In genomic region chr7:45191803-45192363, GRCm38 (mm10) we compare ENCODE assay signal across 11 mouse cellular contexts. TPM values are rescaled to one million over a fixed set of nuclear protein-coding genes. Genes with fewer than 3 reads are reported as not detected.
DNase-seq lines count a peak whose midpoint lies in the region; ATAC-seq lines count a peak whose summit lies in the region.
"Had no signal": no experiment of that assay in that cellular context is flagged by ENCODE, and none has a peak within 500 bp of the region (broad histone marks: within the 10 kb centered on the region; RNA-seq: fewer than 3 reads in every experiment).

No protein-coding gene starts in this region.

- H3K4me3 ChIP-seq in forebrain, embryonic 10.5 days: no peak overlapping the region
- H3K4me3 ChIP-seq in forebrain, embryonic 11.5 days (ENCODE audit: low read depth, low read length): no peak overlapping the region
- H3K4me3 ChIP-seq in hindbrain, embryonic 13.5 days: no peak overlapping the region
- H3K4me3 ChIP-seq: hindbrain, embryonic 15.5 days; lung, embryonic 15.5 days had no signal

- H3K36me3 ChIP-seq in forebrain, embryonic 10.5 days (replicated peaks): no peaks in the 10 kb centered on the region
- H3K36me3 ChIP-seq in forebrain, embryonic 11.5 days (ENCODE audit: control insufficient read depth, insufficient read depth, low read length): no peaks in the 10 kb centered on the region
- no peaks in the 10 kb centered on the region for H3K36me3 ChIP-seq in hindbrain, embryonic 13.5 days
- H3K36me3 ChIP-seq: hindbrain, embryonic 15.5 days; lung, embryonic 15.5 days had no signal

- 30% methylated on average over 8 of the region's 8 CpGs for WGBS in forebrain, embryonic 10.5 days
- 26% methylated on average over 8 of the region's 8 CpGs for WGBS in forebrain, embryonic 11.5 days
- 27% methylated on average over 8 of the region's 8 CpGs for WGBS in hindbrain, embryonic 13.5 days

- no peak overlapping the region for H3K9ac ChIP-seq in forebrain, embryonic 11.5 days (ENCODE audit: low read length)
- 0 out of 2 replicates have a peak overlapping the region, but pooled peaks have one; percentile 49 for H3K9ac ChIP-seq in hindbrain, embryonic 13.5 days
- H3K9ac ChIP-seq: hindbrain, embryonic 15.5 days; lung, embryonic 15.5 days had no signal

- peaks cover 77% of the 10 kb centered on the region for H3K27me3 ChIP-seq in forebrain, embryonic 10.5 days (ENCODE audit: poor library complexity, severe bottlenecking)
- no peaks in the 10 kb centered on the region; the same call in 1 of the 2 replicates for H3K27me3 ChIP-seq in forebrain, embryonic 11.5 days (ENCODE audit: control insufficient read depth, insufficient read depth, low read length)
- peaks cover 54% of the 10 kb centered on the region for H3K27me3 ChIP-seq in hindbrain, embryonic 13.5 days

- H3K27ac ChIP-seq in forebrain, embryonic 10.5 days: peak overlapping the region; percentile 40
- no peak overlapping the region for H3K27ac ChIP-seq in forebrain, embryonic 11.5 days (ENCODE audit: low read depth, low read length)
- H3K27ac ChIP-seq in hindbrain, embryonic 13.5 days: peak overlapping the region; percentile 44
- H3K27ac ChIP-seq: hindbrain, embryonic 15.5 days; lung, embryonic 15.5 days had no signal

- no peak overlapping the region for H3K4me2 ChIP-seq in forebrain, embryonic 11.5 days (ENCODE audit: low read depth, low read length, severe bottlenecking)
- H3K4me2 ChIP-seq in hindbrain, embryonic 13.5 days: no peak overlapping the region
- H3K4me2 ChIP-seq: hindbrain, embryonic 15.5 days; lung, embryonic 15.5 days had no signal

- no peak for DNase-seq in forebrain, embryonic 10.5 days (ENCODE audit: extremely low spot score, low spot score)
- no peak for DNase-seq in forebrain, embryonic 11.5 days (ENCODE audit: low spot score)
- peak; percentile 41 for DNase-seq in 3134 (ENCODE audit: extremely low read depth, insufficient read length, low spot score)
- DNase-seq in cerebellum, postnatal 36 days: peak; percentile 76 to 81
- no peak for DNase-seq in ovary, postnatal 14 days (ENCODE audit: low spot score)
- no peak for DNase-seq in left cerebral cortex, adult 8-10 months (ENCODE audit: low spot score in 2 of 2)
- no peak for DNase-seq in left cerebral cortex, postnatal 10 days (ENCODE audit: extremely low spot score in 1 of 2, low spot score in 2 of 2)
- DNase-seq: thymus, postnatal 4 days had no signal

- ATAC-seq in forebrain, embryonic 11.5 days (replicated peaks; ENCODE audit: low FRiP score): no peak
- ATAC-seq in hindbrain, embryonic 13.5 days (ENCODE audit: low FRiP score): no peak

- H3K9me3 ChIP-seq in forebrain, embryonic 10.5 days: no peaks in the 10 kb centered on the region
- H3K9me3 ChIP-seq in forebrain, embryonic 11.5 days (ENCODE audit: control insufficient read depth, low read length): no peaks in the 10 kb centered on the region
- no peaks in the 10 kb centered on the region for H3K9me3 ChIP-seq in hindbrain, embryonic 13.5 days
- H3K9me3 ChIP-seq: hindbrain, embryonic 15.5 days; lung, embryonic 15.5 days had no signal

- intact Hi-C loops in left cerebral cortex, postnatal 10 days (cut with DNase I): no loop called here

- peaks cover 38% of the 10 kb centered on the region for H3K4me1 ChIP-seq in forebrain, embryonic 10.5 days
- H3K4me1 ChIP-seq in forebrain, embryonic 11.5 days (replicated peaks; ENCODE audit: control insufficient read depth, insufficient read depth, low read length): no peaks in the 10 kb centered on the region; the same call in 1 of the 2 replicates
- H3K4me1 ChIP-seq in hindbrain, embryonic 13.5 days (replicated peaks): peaks cover 6% of the 10 kb centered on the region; the same call in 1 of the 2 replicates

RNA-seq across cellular contexts. Expression of gene Pth2, which starts 11.1 kb away (rescaled TPM):
- 0.33 TPM in 1 of 2 replicates, not detected in the other for polyA plus RNA-seq in forebrain, embryonic 10.5 days (2016; fragmentation: Nextera tagmentation; extraction: Ambion mirVana)
- not detected in 2 replicates for polyA plus RNA-seq in forebrain, embryonic 11.5 days (2014; fragmentation: Nextera tagmentation; extraction: Ambion mirVana)
- 0.66 TPM in 1 of 2 replicates, not detected in the other for polyA plus RNA-seq in hindbrain, embryonic 13.5 days (2015; fragmentation: Nextera tagmentation; extraction: Ambion mirVana)
- total RNA-seq in left cerebral cortex, adult 8-10 months (2022): under 1 TPM in 1 of 4 experiments, not detected in 3; 0.80 TPM
- total RNA-seq in left cerebral cortex, postnatal 10 days (2021): not detected
- polyA plus RNA-seq: lung, embryonic 15.5 days had no signal

RNA-seq across cellular contexts. Expression of gene Gfy, which starts 12.5 kb away (rescaled TPM):
- 0.15 TPM in 1 of 2 replicates, not detected in the other for polyA plus RNA-seq in forebrain, embryonic 10.5 days (2016; fragmentation: Nextera tagmentation; extraction: Ambion mirVana)
- 0.13 and 0.33 TPM in 2 replicates for polyA plus RNA-seq in forebrain, embryonic 11.5 days (2014; fragmentation: Nextera tagmentation; extraction: Ambion mirVana)
- not detected in 2 replicates for polyA plus RNA-seq in hindbrain, embryonic 13.5 days (2015; fragmentation: Nextera tagmentation; extraction: Ambion mirVana)
- under 1 TPM in 1 of 4 experiments, not detected in 3; 0.34 TPM for total RNA-seq in left cerebral cortex, adult 8-10 months (2022)
- under 1 TPM in 1 of 2 experiments, not detected in 1; 0.17 TPM for total RNA-seq in left cerebral cortex, postnatal 10 days (2021)
- polyA plus RNA-seq: hindbrain, embryonic 15.5 days; lung, embryonic 15.5 days had no signal

RNA-seq across cellular contexts. Expression of gene Ccdc155, which starts 12.8 kb away (rescaled TPM):
- polyA plus RNA-seq in forebrain, embryonic 10.5 days (2016; fragmentation: Nextera tagmentation; extraction: Ambion mirVana): 0.57 and 0.66 TPM in 2 replicates
- 0.83 and 0.90 TPM in 2 replicates for polyA plus RNA-seq in forebrain, embryonic 11.5 days (2014; fragmentation: Nextera tagmentation; extraction: Ambion mirVana)
- 0.49 and 0.54 TPM in 2 replicates for polyA plus RNA-seq in hindbrain, embryonic 13.5 days (2015; fragmentation: Nextera tagmentation; extraction: Ambion mirVana)
- 1 to 10 TPM; 4.3 to 6.4 (median 5.4) TPM for total RNA-seq in left cerebral cortex, adult 8-10 months (2022)
- total RNA-seq in left cerebral cortex, postnatal 10 days (2021): 1 to 10 TPM; 2.0 to 2.3 TPM

RNA-seq across cellular contexts. Expression of gene Dkkl1, which starts 20.1 kb away (rescaled TPM):
- 1.0 TPM in 2 replicates for polyA plus RNA-seq in forebrain, embryonic 10.5 days (2016; fragmentation: Nextera tagmentation; extraction: Ambion mirVana)
- polyA plus RNA-seq in forebrain, embryonic 11.5 days (2014; fragmentation: Nextera tagmentation; extraction: Ambion mirVana): 0.48 TPM in 1 of 2 replicates, not detected in the other
- 5.6 and 5.7 TPM in 2 replicates for polyA plus RNA-seq in hindbrain, embryonic 13.5 days (2015; fragmentation: Nextera tagmentation; extraction: Ambion mirVana)
- 10 to 100 TPM; 23.1 to 31.5 (median 26.8) TPM for total RNA-seq in left cerebral cortex, adult 8-10 months (2022)
- total RNA-seq in left cerebral cortex, postnatal 10 days (2021): 10 to 100 TPM; 16.3 to 18.7 TPM

RNA-seq across cellular contexts. Expression of gene Tead2, which starts 23.7 kb away (rescaled TPM):
- 337 and 380 TPM in 2 replicates for polyA plus RNA-seq in forebrain, embryonic 10.5 days (2016; fragmentation: Nextera tagmentation; extraction: Ambion mirVana)
- 297 and 318 TPM in 2 replicates for polyA plus RNA-seq in forebrain, embryonic 11.5 days (2014; fragmentation: Nextera tagmentation; extraction: Ambion mirVana)
- polyA plus RNA-seq in hindbrain, embryonic 13.5 days (2015; fragmentation: Nextera tagmentation; extraction: Ambion mirVana): 78.6 and 79.2 TPM in 2 replicates
- 1 to 10 TPM; 2.0 to 5.1 (median 3.0) TPM for total RNA-seq in left cerebral cortex, adult 8-10 months (2022)
- 1 to 10 TPM; 6.6 to 6.8 TPM for total RNA-seq in left cerebral cortex, postnatal 10 days (2021)

Comparison
In these comparisons a context has a peak if more than half of its experiments do, and no peak if none do; other contexts are left out.
1. DNase-seq: peak in 3134 (single experiment) and cerebellum, postnatal 36 days (2 of 2); none in forebrain, embryonic 10.5 days (single experiment), forebrain, embryonic 11.5 days (single experiment), ovary, postnatal 14 days (single experiment), left cerebral cortex, adult 8-10 months (0 of 2) and left cerebral cortex, postnatal 10 days (0 of 2).